Mouse (Mus musculus) olfactory bulb, adult 2 months (tissue): ENCODE measurements around the gene Limch1.

Experiments
- CTCF ChIP-seq: fragments of 200-500 bp; IDR thresholded peaks from 2 replicates; pipeline ENCODE4 v1.5.1; 2012; ENCODE audit warnings: low read depth, mild to moderate bottlenecking, low read length, moderate library complexity; ENCODE audit not compliant: insufficient read depth
- POLR2A ChIP-seq: fragments of 200-500 bp; IDR thresholded peaks from 2 replicates; pipeline ENCODE4 v1.6.1; 2012; ENCODE audit warnings: mild to moderate bottlenecking, low read depth, low read length, moderate library complexity; ENCODE audit not compliant: insufficient read depth

GRCm38 (mm10) chr5:66848136-66848535 is 102.5 kb downstream of the Limch1 start:
- no peak for TF ChIP-seq CTCF
- TF ChIP-seq POLR2A, result no peak
